In genomic region chr6:112484316-112484715, GRCm38 (mm10) we compare ENCODE assay signal across 9 mouse cellular contexts. TPM values are rescaled to one million over a fixed set of nuclear protein-coding genes. Genes with fewer than 3 reads are reported as not detected.
DNase-seq lines count a peak whose midpoint lies in the region; ATAC-seq and TF ChIP-seq lines count a peak whose summit lies in the region.
"Had no signal": no experiment of that assay in that cellular context is flagged by ENCODE, and none has a peak within 500 bp of the region (broad histone marks: within the 10 kb centered on the region; RNA-seq: fewer than 3 reads in every experiment).

No protein-coding gene starts in this region.

- ATAC-seq in monocyte, adult 5-6 weeks (replicated peaks; ENCODE audit: insufficient number of reproducible peaks, low FRiP score, low TSS enrichment, poor library complexity, severe bottlenecking) = 0 out of 2 replicates have a peak, but pooled peaks have one; percentile 8

- intact Hi-C loops in gastrocnemius, postnatal 14 days (cut with DNase I; ENCODE audit: low total_unique reads) = loop anchor here (2.0 to 5.0 kb wide), 2 partner anchors 78 to 282 kb away; no protein-coding TSS in a partner anchor

- DNase-seq in gastrocnemius, adult 18-20 months (ENCODE audit: low spot score) = peak; percentile 26
- DNase-seq in gastrocnemius, postnatal 14 days = no peak
- no peak for DNase-seq in testis, postnatal 14 days (ENCODE audit: low spot score)
- DNase-seq in embryonic facial prominence, embryonic 10.5 days (ENCODE audit: low spot score) = peak; percentile 54
- DNase-seq in kidney, postnatal 10 days = peak; percentile 71
- no peak for DNase-seq in yolk sac, embryonic 10.5 days (ENCODE audit: low spot score)

- peaks cover 9% of the 10 kb centered on the region for H3K4me1 ChIP-seq in testis, adult 2 months (ENCODE audit: control insufficient read depth, insufficient read depth, low read length)
- peaks cover 10% of the 10 kb centered on the region for H3K4me1 ChIP-seq in embryonic facial prominence, embryonic 10.5 days

- 8% methylated on average over 4 of the region's 4 CpGs for WGBS in embryonic facial prominence, embryonic 10.5 days

- no peaks in the 10 kb centered on the region for H3K36me3 ChIP-seq in testis, adult 2 months (ENCODE audit: control insufficient read depth, insufficient read depth, low read length)
- H3K36me3 ChIP-seq in embryonic facial prominence, embryonic 10.5 days (replicated peaks) = no peaks in the 10 kb centered on the region
- H3K36me3 ChIP-seq: heart, embryonic 15.5 days had no signal

- TF ChIP-seq CTCF in testis, adult 2 months (IDR thresholded peaks at IDR 0.05; ENCODE audit: control insufficient read depth, insufficient read depth, insufficient replicate concordance, low read depth, low read length) = peak; percentile 61; the same call in 1 of the 2 replicates

- no peak overlapping the region for H3K27ac ChIP-seq in testis, adult 2 months (ENCODE audit: control insufficient read depth, insufficient read depth, low read depth, low read length)
- no peak overlapping the region for H3K27ac ChIP-seq in embryonic facial prominence, embryonic 10.5 days (replicated peaks)
- H3K27ac ChIP-seq: heart, embryonic 15.5 days had no signal

- no peak for TF ChIP-seq POLR2A in testis, adult 2 months (IDR thresholded peaks at IDR 0.05; ENCODE audit: control insufficient read depth, low read depth, low read length)

- no peaks in the 10 kb centered on the region for H3K27me3 ChIP-seq in testis, adult 2 months (ENCODE audit: control insufficient read depth, insufficient read depth, low read length)
- peaks cover 59% of the 10 kb centered on the region for H3K27me3 ChIP-seq in embryonic facial prominence, embryonic 10.5 days (replicated peaks; ENCODE audit: low read depth, poor library complexity, severe bottlenecking)

- no peak overlapping the region for H3K4me3 ChIP-seq in testis, adult 2 months (ENCODE audit: control insufficient read depth, low read depth, low read length)
- H3K4me3 ChIP-seq in embryonic facial prominence, embryonic 10.5 days = no peak overlapping the region
- H3K4me3 ChIP-seq: heart, embryonic 15.5 days had no signal

- H3K9me3 ChIP-seq in embryonic facial prominence, embryonic 10.5 days = no peaks in the 10 kb centered on the region
- H3K9me3 ChIP-seq: heart, embryonic 15.5 days had no signal

RNA-seq across cellular contexts. Expression of gene Oxtr, which starts 5.4 kb away (rescaled TPM):
- 1 to 10 TPM in 1 of 2 experiments, under 1 TPM in 1; 0.09 to 1.2 TPM for total RNA-seq in gastrocnemius, adult 18-20 months (2021)
- total RNA-seq in gastrocnemius, postnatal 14 days (2021) = under 1 TPM; 0.11 to 0.33 TPM
- 2.5 and 2.6 TPM in 2 replicates for polyA plus RNA-seq in testis, adult 2 months (2012; rRNA removed)
- polyA plus RNA-seq in embryonic facial prominence, embryonic 10.5 days (2016; fragmentation: Nextera tagmentation; extraction: Ambion mirVana) = 0.03 and 0.06 TPM in 2 replicates
- not detected in 3 replicates for total RNA-seq in monocyte, adult 5-6 weeks (2017)

RNA-seq across cellular contexts. Expression of gene Cav3, which starts 25.0 kb away (rescaled TPM):
- 10 to 100 TPM; 47.8 to 52.7 TPM for total RNA-seq in gastrocnemius, adult 18-20 months (2021)
- 100 to 1,000 TPM; 112 to 130 TPM for total RNA-seq in gastrocnemius, postnatal 14 days (2021)
- 0.14 and 0.17 TPM in 2 replicates for polyA plus RNA-seq in testis, adult 2 months (2012; rRNA removed)
- not detected in 2 replicates for polyA plus RNA-seq in embryonic facial prominence, embryonic 10.5 days (2016; fragmentation: Nextera tagmentation; extraction: Ambion mirVana)
- not detected in 3 replicates for total RNA-seq in monocyte, adult 5-6 weeks (2017)

Comparison
In these comparisons a context has a peak if more than half of its experiments do, and no peak if none do; other contexts are left out.
1. DNase-seq: peak in gastrocnemius, adult 18-20 months (single experiment), embryonic facial prominence, embryonic 10.5 days (single experiment) and kidney, postnatal 10 days (single experiment); none in gastrocnemius, postnatal 14 days (single experiment), testis, postnatal 14 days (single experiment) and yolk sac, embryonic 10.5 days (single experiment).
2. RNA of gene Cav3, which starts 25.0 kb away (total RNA-seq): 112 to 130 TPM in gastrocnemius, postnatal 14 days and 47.8 to 52.7 TPM in gastrocnemius, adult 18-20 months; not detected in monocyte, adult 5-6 weeks; every median in the first group is over 10 times any median in the second.